Mouse (Mus musculus): ENCODE data around the gene Cadps2.

Cadps2 gene

DNA sequence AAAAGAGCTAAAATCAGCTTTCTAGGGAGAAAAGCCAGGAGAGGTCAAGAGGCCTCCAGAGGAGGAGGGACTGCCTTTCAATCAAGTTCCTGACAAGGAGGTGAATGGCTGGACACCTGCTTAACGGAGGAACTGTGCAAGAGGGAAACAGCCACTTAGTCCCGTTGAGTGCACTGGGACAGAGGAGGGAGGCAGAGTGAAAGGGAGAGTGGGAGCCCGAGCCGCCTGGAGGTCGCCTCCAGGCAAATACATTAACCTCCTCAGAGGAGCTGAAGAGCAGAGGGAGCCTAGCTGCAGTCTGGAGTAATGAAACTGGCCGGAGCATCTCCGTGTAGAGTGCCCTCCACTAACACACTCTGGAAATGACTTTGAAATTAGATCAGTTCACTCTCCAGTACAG is 485.7 kb downstream of the Cadps2 start:
- DNase-seq = no peak

- no peak for DNase-seq
These were observed 501.7 kb downstream of the Cadps2 start for GRCm38 (mm10) chr6:23337411-23338063.

DNA sequence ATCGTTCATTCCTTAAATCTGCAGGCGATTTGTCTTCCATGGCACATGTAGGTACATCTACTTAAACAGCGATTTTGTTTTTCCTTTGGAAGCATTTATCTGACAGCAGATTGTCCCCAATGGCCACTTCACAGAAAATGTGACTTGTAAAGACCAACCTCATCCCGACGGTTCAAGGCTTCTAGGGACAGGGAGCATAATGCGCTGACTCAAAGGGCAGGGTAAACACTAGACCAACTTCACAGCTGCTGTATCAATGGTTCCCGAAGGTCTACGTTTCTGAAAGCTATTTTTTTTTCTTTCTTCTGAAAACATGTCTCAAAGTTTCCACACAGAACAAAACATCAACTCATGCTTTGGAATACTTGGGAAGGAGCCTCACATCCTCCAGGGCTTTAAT is 524.3 kb downstream of the Cadps2 start:
- no peak for DNase-seq

- DNase-seq = no peak
These were observed 524.9 kb downstream of the Cadps2 start for GRCm38 (mm10) chr6:23314291-23314690.

GRCm38 (mm10) chr6:23306046-23306445 is 533.2 kb downstream of the Cadps2 start:
- no peak for DNase-seq

DNA sequence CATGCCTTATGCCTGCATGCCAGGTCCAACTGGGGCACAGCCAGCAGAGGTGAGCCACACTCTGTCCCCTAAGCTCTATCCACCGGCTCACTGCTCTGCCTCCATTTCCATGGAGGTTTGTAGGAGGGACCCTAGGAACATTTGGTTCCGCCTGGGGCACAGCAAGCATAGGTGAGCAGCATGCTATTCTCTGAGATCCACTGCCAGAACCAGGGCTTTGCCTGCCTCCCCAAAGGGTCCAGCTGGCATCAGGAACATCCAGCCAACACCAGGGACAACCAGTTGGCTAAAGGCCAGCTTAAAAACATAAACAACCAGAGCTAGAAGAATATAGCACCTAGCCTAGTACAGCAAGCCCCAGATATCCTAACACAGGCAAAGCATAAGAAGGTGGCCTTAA is 540.6 kb downstream of the Cadps2 start:
- DNase-seq = no peak

GRCm38 (mm10) chr6:23294685-23295084 is 544.5 kb downstream of the Cadps2 start:
- no peak for DNase-seq

DNA sequence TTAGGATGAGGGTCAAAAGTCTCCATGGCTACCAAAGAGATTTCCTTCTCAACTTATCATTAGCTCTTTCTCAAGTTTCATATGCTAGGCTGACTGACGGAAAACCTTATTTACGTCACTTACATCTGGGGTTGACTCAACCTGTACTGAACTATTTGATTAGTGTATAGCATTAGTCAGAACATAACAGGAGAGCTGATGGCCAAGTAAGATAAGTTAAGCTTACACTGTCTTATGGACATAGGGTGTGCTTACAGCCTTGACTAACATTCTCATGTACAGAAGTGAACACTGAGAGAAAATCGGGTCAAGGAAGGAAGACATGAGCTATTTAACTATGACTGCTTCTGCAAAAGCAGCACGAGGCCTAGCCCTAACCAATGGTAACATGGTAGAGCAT is 550.5 kb downstream of the Cadps2 start:
- DNase-seq = no peak

DNA sequence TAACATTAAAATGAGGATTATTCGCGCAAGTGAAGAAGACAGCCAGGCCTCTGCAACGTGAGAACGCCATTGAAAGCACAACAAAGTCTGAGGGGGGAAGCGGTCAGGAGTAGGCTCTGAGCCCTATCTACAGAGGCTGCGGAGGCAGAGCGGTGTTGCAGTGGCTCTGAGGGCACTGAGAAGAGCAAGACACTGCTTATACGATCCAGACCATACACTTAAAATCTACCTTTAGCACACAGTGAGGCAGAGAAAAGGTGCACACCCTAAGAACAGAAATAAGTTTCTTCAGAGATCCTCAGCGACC is 557.8 kb downstream of the Cadps2 start:
- DNase-seq = no peak

GRCm38 (mm10) chr6:23280811-23281513 is 558.3 kb downstream of the Cadps2 start:
- no peak for DNase-seq

GRCm38 (mm10) chr6:23273483-23273882 is 565.7 kb downstream of the Cadps2 start:
- no peak for DNase-seq

- no peak for DNase-seq
These were observed 566.2 kb downstream of the Cadps2 start for GRCm38 (mm10) chr6:23272979-23273378.

GRCm38 (mm10) chr6:23272542-23272941 is 566.7 kb downstream of the Cadps2 start:
- DNase-seq = no peak

DNA sequence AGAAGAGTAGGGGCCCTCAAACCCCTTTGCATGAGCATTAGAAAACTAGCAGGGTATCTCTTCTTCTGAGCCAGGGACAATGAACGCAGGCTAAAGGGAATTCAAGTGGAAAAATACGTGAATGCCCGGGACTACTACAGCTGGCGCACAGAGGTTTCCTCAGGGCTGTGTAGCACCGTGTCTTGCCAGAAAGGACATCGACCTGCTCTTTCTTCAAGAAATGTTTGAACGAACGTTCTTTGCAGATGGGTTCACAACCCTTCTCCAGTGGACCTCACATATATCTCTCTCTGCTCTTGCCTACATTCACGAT is 578.5 kb downstream of the Cadps2 start:
- DNase-seq = no peak

GRCm38 (mm10) chr6:23260016-23260737 is 579.0 kb downstream of the Cadps2 start:
- DNase-seq = no peak

GRCm38 (mm10) chr6:23257981-23258380 is 581.2 kb downstream of the Cadps2 start:
- no peak for DNase-seq

- DNase-seq = no peak
These were observed 584.1 kb downstream of the Cadps2 start for GRCm38 (mm10) chr6:23255161-23255560.

DNA sequence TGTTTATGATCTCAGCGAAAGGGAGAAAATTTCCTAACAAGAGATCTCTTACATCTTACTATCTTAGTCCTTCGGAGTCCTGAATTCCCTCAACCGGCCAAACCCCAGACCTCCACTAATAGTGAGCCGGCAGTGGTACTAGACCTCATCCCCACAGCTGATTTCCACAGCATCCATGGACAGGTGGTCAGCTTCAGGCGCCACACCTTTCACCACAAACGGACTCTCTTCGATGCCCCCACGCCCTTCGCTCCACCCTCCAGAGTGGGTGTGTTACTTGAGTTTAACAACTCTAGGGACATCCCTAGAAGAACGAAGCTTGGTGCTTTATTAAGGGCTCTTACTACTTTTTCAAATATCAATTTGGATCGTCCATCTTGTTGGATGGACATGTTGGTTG is 584.6 kb downstream of the Cadps2 start:
- DNase-seq = no peak

DNA sequence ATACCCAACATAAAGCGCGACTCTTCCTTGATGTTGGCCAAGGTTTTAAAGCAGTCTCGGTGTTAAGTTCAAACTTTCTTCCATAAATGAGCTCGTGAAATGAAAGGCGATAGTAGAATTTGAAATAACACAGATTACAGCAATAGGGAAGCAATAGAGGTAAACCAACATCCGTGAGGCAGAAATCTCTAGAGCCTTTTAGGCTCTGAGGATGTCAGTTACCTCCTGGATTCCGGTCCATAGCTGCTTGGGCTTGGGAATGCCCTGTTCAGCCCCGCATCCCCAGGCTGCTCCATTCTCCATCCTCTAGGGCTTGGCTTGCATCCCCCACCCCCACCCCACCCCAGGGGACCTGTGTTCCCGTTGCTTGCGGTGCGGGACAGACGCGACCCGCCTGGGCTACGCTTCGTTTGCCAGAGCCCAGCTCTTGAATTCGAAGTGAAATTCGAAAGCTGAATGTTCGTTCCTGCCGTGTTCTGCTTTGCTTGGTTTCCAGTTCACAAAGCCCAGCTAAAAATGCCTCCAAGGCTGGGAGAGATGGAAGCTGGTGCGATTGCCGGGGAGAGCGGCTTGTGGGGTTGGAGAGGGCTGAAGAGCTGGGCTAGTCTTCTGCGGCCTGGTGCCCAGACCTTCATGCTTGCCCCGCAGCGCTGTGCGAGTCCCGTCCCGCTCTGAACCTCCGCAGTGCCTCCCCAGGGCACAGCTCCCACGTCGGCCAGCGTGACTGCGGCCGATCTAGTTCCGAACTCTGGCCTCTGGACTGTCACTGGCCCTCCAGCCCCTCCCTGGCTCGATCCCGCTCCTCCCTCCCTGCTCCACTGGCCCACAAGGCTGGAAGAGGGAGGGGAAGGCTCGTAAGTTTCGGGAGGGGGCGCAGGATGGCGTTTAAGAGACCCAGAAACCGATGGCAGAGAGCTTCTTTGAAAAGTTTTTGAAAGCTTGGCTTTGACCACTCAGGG is 585.6 kb downstream of the Cadps2 start:
- peak in 1 of 2 experiments; percentile 33 for DNase-seq

DNA sequence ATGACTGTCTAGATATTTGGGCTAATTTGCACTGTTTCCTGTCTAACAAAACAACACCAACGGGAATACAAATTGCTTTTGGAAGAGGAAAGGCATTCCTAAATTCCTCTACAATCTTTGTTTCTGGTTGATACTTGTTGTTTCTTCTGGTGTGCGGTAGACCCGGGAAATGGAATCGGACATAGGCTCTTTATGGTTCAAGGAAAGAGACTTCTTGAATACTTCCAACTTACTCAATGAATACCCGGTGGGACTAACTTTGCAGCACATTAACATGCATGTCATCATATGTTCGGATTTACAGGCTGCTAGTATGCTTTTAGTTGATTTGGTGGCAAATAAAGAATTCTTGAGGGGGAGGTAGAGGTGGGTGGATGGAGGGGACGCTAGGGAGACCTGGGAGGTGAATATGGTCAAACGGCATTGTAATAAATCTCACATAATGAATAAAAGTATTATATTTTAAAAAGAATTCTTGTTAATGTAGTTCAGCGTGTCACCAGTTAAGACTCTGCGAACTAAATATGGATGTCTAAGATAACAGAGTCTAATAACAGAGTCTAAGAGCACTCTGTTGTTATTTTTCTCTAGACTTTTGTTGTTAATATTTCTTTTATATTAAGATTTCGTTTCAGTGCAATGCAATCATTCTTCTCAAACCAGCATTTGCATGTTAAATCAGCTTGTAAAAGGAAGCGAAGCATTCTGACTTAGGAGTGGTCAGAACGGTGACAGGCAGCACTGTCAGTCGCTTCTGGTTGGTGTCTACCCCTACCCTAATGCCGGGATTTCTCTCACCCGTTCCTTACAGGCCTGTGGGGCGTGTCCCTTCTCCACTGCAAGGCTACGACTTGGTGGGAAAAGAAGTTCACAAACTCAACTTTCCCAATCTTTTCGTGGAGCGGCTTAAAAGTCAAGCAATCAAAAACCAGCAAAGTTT is 586.8 kb downstream of the Cadps2 start:
- peak in 1 of 2 experiments; percentile 26 for DNase-seq

GRCm38 (mm10) chr6:23251431-23251830 is 587.8 kb downstream of the Cadps2 start:
- no peak for DNase-seq
